Mouse (Mus musculus): ENCODE results near the gene Gm45233.

GRCm38 (mm10) chr7:43465344-43466098 lies 21.6 kb downstream of the Gm45233 start:
- no peak for TF ChIP-seq POLR2A (IDR thresholded peaks at IDR 0.05; ENCODE audit: borderline replicate concordance, extremely low read depth, insufficient read depth, insufficient read length, poor library complexity, severe bottlenecking)
- no peak for TF ChIP-seq CTCF (IDR thresholded peaks at IDR 0.05; ENCODE audit: borderline replicate concordance, extremely low read depth, insufficient read depth, insufficient read length)

Data from brain, embryonic 14.5 days (tissue).